In genomic region chr1:183965341-183965740, GRCm38 (mm10) we compare ENCODE assay signal across 20 mouse cellular contexts.
"Had no signal": no experiment of that assay in that cellular context is flagged by ENCODE, and none has a peak within 500 bp of the region (broad histone marks: within the 10 kb centered on the region; RNA-seq: fewer than 3 reads in every experiment).

No protein-coding gene starts in this region.

- H3K36me3 ChIP-seq: heart, embryonic 13.5 days; heart, embryonic 15.5 days; hindbrain, embryonic 13.5 days; hindbrain, embryonic 15.5 days; limb, embryonic 10.5 days; limb, embryonic 12.5 days had no signal

- H3K4me3 ChIP-seq: heart, embryonic 13.5 days; heart, embryonic 15.5 days; hindbrain, embryonic 13.5 days; hindbrain, embryonic 15.5 days; layer of hippocampus, adult 2 months; left cerebral cortex, adult 2 months; limb, embryonic 10.5 days; limb, embryonic 12.5 days had no signal

- DNase-seq: gastrocnemius, postnatal 14 days; gastrocnemius, postnatal 36 days; heart, adult 18-20 months; heart, postnatal 14 days; heart, postnatal 36 days; kidney, adult 11 months; kidney, adult 2 months; kidney, postnatal 10 days; kidney, postnatal 25 days; kidney, postnatal 4 days; liver had no signal

- H3K27me3 ChIP-seq: heart, embryonic 13.5 days; heart, embryonic 15.5 days; hindbrain, embryonic 13.5 days; hindbrain, embryonic 15.5 days; limb, embryonic 12.5 days had no signal

- H3K4me1 ChIP-seq: heart, embryonic 13.5 days; heart, embryonic 15.5 days; hindbrain, embryonic 13.5 days; limb, embryonic 10.5 days; limb, embryonic 12.5 days had no signal

- H3K27ac ChIP-seq: heart, embryonic 13.5 days; heart, embryonic 15.5 days; hindbrain, embryonic 13.5 days; hindbrain, embryonic 15.5 days; hindbrain, postnatal 0 days; layer of hippocampus, adult 2 months; left cerebral cortex, adult 2 months; limb, embryonic 10.5 days; limb, embryonic 12.5 days had no signal
